Mouse (Mus musculus): ENCODE measurements around the gene Tmem63b. TPM values are rescaled to one million over a fixed set of nuclear protein-coding genes. Genes with fewer than 3 reads are reported as not detected.

Tmem63b gene
- polyA plus RNA-seq, 1 experiment from 2014 or later = 109 TPM

DNA sequence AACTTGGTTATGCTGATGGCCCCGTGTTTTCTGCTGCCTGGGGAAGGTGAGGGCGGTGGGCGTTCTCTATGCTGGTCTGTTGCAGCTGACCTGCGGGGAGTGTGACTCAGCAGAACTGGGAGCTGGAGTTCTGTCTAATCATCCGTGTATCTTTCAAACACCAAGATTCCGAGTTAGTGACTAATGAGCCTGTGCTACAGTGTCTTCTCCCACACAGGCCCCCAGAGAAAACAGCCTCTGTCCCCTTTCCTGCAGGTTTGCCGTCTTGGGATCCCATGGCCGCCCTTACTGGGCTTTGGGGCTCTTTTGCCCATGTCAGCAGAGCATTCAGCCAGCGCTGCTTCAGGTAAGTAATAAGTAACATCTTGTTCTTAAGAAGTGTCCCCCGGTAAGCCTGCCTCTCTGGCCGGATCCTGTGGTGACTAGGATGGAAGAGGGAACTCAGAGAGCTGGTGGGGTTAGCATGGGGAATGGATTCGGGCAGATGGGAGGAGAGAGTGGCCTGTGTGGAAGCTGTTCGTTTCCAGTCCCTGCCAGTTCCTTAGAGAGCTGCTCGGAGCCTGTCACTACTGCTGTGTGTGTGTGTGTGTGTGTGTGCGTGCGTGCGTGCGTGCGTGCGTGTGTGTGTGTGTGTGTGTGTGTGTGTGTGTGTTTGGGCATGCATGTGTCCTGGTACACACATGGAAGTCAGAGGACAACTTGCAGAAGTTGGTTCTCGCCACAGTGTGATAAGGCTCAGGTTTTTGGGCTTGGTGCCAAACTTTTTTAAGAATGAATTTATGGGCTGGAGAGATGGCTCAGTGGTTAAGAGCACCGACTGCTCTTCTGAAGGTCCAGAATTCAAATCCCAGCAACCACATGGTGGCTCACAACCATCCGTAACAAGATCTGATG, 8.8 kb upstream of the Tmem63b start:
- TF ChIP-seq CTCF (IDR thresholded peaks at IDR 0.05) = no peak
- ChIA-PET POLR2A (interaction anchor here (0.6 to 0.9 kb wide), 2 partner anchors 10 to 134 kb away, joined by 5 to 6 read pairs; no protein-coding TSS in a partner anchor), CTCF (interaction anchor here (1.0 to 1.4 kb wide), 3 partner anchors 8 to 29 kb away, joined by 3 to 4 read pairs (median 3); partner anchors contain the start of gene Tmem63b)
- DNase-seq (ENCODE audit: low read depth, low spot score) (peak; percentile 80), ATAC-seq (peak; percentile 86)
- H3K27me3 ChIP-seq = no peaks in the 10 kb centered on the region
- in situ Hi-C loops (cut with MboI; ENCODE audit: low pct_unique_long_range_greater_than_20kb) = no loop called here

- no peaks in the 10 kb centered on the region for H3K27me3 ChIP-seq
- POLR2A ChIA-PET = interaction anchor here (0.6 to 1.4 kb wide), 4 partner anchors 9 to 688 kb away, joined by 3 to 4 read pairs (median 4); no protein-coding TSS in a partner anchor
- no peak for ATAC-seq
- no peak for DNase-seq (ENCODE audit: low read depth, low spot score)
- no peak for TF ChIP-seq CTCF (IDR thresholded peaks at IDR 0.05)
- CTCF ChIA-PET = interaction anchor here (1.0 kb wide), 1 partner anchor 111 kb away, joined by 3 read pairs; no protein-coding TSS in a partner anchor
- in situ Hi-C loops (cut with MboI; ENCODE audit: low pct_unique_long_range_greater_than_20kb) = no loop called here
Measured at GRCm38 (mm10) chr17:45693812-45694565, 7.3 kb upstream of the Tmem63b start.

GRCm38 (mm10) chr17:45692159-45692558, 5.5 kb upstream of the Tmem63b start:
- POLR2A ChIA-PET = interaction anchor here (0.9 kb wide), 1 partner anchor 9 kb away, joined by 4 read pairs; no protein-coding TSS in a partner anchor
- DNase-seq (ENCODE audit: low read depth, low spot score) (no peak), ATAC-seq (no peak)
- TF ChIP-seq CTCF (IDR thresholded peaks at IDR 0.05) = no peak
- H3K27me3 ChIP-seq = no peaks in the 10 kb centered on the region
- CTCF ChIA-PET = no interaction called here
- in situ Hi-C loops (cut with MboI; ENCODE audit: low pct_unique_long_range_greater_than_20kb) = no loop called here

- H3K27me3 ChIP-seq = no peaks in the 10 kb centered on the region
- DNase-seq (ENCODE audit: low read depth, low spot score) (no peak), ATAC-seq (no peak)
- in situ Hi-C loops (cut with MboI; ENCODE audit: low pct_unique_long_range_greater_than_20kb) = no loop called here
- CTCF ChIA-PET = no interaction called here
- POLR2A ChIA-PET = no interaction called here
- TF ChIP-seq CTCF (IDR thresholded peaks at IDR 0.05) = no peak
Measured at GRCm38 (mm10) chr17:45690044-45690443, 3.3 kb upstream of the Tmem63b start.

- TF ChIP-seq CTCF (IDR thresholded peaks at IDR 0.05) = no peak
Measured at GRCm38 (mm10) chr17:45689120-45689519, 2.4 kb upstream of the Tmem63b start.

GRCm38 (mm10) chr17:45686093-45686619, 549 bp downstream of the Tmem63b start, which contains the start of gene Mrpl14:
Gene Mrpl14 (plus strand): TSS chr17:45686322.
- in situ Hi-C loops (cut with MboI; ENCODE audit: low pct_unique_long_range_greater_than_20kb) = no loop called here
- CTCF ChIA-PET = interaction anchor here (0.6 to 1.9 kb wide), 3 partner anchors 9 to 38 kb away, joined by 3 to 4 read pairs (median 3); no protein-coding TSS in a partner anchor
- ATAC-seq = peak; percentile 63
- no peak for DNase-seq (ENCODE audit: low read depth, low spot score)
- POLR2A ChIA-PET = interaction anchor here (0.6 to 1.1 kb wide), 3 partner anchors 8 to 935 kb away, joined by 3 to 5 read pairs (median 4); no protein-coding TSS in a partner anchor
- no peaks in the 10 kb centered on the region for H3K27me3 ChIP-seq
- no peak for TF ChIP-seq CTCF (IDR thresholded peaks at IDR 0.05)

More at GRCm38 (mm10) chr17:45689120-45689519, 2.4 kb upstream of the Tmem63b start:
- ChIA-PET CTCF (no interaction called here), POLR2A (no interaction called here)
- H3K27me3 ChIP-seq = no peaks in the 10 kb centered on the region
- in situ Hi-C loops (cut with MboI; ENCODE audit: low pct_unique_long_range_greater_than_20kb) = no loop called here
- ATAC-seq (no peak), DNase-seq (ENCODE audit: low read depth, low spot score) (no peak)

DNA sequence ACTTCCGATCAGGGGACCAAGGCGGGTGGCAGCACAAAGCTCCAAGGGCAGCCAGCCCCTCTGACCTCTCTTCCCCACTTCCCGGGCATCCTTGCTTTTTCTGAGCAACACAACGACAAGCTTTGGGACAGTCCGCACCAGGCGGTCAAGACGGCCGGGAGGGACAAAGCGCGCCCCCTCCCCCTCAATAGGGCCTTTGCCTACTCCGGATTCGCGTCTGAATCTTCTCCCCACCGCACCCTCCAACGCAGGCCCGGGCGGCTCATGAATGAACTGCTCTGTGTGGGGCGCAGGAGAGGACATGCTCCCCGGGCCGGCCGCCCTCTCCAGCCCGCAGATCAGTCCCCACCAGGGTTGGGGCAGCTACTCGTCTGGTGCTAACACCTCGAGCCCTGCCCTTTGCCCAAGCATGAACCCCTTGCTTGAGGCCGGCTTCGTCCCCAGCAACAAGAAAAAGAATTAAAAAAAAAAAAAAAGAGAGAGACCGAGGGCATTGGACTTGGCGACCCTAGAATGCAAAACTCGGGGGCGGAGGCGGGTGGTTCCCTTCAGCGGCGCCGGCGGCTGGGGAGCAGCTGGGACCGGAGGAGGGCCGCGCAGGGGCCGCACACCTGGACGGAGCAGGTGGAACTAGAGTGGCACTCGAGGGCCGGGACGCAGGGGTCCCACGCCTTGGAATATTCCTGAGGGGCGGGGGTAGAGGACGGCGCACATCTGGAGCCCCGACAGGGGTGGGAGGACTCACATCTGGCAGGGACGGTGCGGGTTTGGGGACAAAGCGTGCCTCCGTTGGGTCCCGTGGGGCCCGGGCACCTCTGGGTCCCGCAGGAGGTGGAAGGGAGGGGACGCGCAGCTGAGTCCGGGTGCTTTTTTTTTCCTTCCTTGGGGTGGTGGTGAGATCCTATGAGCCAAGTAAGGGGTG, 1.3 kb downstream of the Tmem63b start:
- TF ChIP-seq CTCF (IDR thresholded peaks at IDR 0.05) = no peak
- in situ Hi-C loops (cut with MboI; ENCODE audit: low pct_unique_long_range_greater_than_20kb) = no loop called here
- POLR2A ChIA-PET = interaction anchor here (0.6 to 1.1 kb wide), 3 partner anchors 9 to 936 kb away, joined by 3 to 5 read pairs (median 4); no protein-coding TSS in a partner anchor
- no peaks in the 10 kb centered on the region for H3K27me3 ChIP-seq
- peak; percentile 55 for ATAC-seq
- CTCF ChIA-PET = interaction anchor here (1.0 kb wide), 1 partner anchor 39 kb away, joined by 4 read pairs; no protein-coding TSS in a partner anchor
- DNase-seq (ENCODE audit: low read depth, low spot score) = no peak

GRCm38 (mm10) chr17:45684667-45685131, 2.0 kb downstream of the Tmem63b start:
- DNase-seq (ENCODE audit: low read depth, low spot score) = no peak
- ATAC-seq = no peak
- CTCF ChIA-PET = interaction anchor here (1.0 kb wide), 1 partner anchor 39 kb away, joined by 4 read pairs; no protein-coding TSS in a partner anchor

GRCm38 (mm10) chr17:45682843-45683242, 3.9 kb downstream of the Tmem63b start:
- in situ Hi-C loops (cut with MboI; ENCODE audit: low pct_unique_long_range_greater_than_20kb) = no loop called here
- ChIA-PET CTCF (interaction anchor here (1.6 to 2.7 kb wide), 2 partner anchors 11 to 42 kb away, joined by 4 to 8 read pairs; no protein-coding TSS in a partner anchor), POLR2A (interaction anchor here (0.6 kb wide), 1 partner anchor 40 kb away, joined by 3 read pairs; no protein-coding TSS in a partner anchor)
- no peak for DNase-seq (ENCODE audit: low read depth, low spot score)
- TF ChIP-seq CTCF (IDR thresholded peaks at IDR 0.05) = no peak
- no peaks in the 10 kb centered on the region for H3K27me3 ChIP-seq
- ATAC-seq = no peak

More at GRCm38 (mm10) chr17:45684667-45685131, 2.0 kb downstream of the Tmem63b start:
- no peaks in the 10 kb centered on the region for H3K27me3 ChIP-seq
- TF ChIP-seq CTCF (IDR thresholded peaks at IDR 0.05) = no peak
- in situ Hi-C loops (cut with MboI; ENCODE audit: low pct_unique_long_range_greater_than_20kb) = no loop called here
- POLR2A ChIA-PET = interaction anchor here (1.1 kb wide), 1 partner anchor 10 kb away, joined by 4 read pairs; no protein-coding TSS in a partner anchor
